Mouse (Mus musculus) liver, adult 2 months (tissue): ENCODE measurements around the gene Dnaaf3.

Experiments
- CTCF ChIP-seq: fragments of 200-500 bp; IDR thresholded peaks from 2 replicates; pipeline ENCODE4 v1.5.1; 2011; ENCODE audit warnings: low read depth, low read length, control low read depth
- POLR2A ChIP-seq: fragments of 200-500 bp; IDR thresholded peaks from 2 replicates; pipeline ENCODE4 v1.6.1; 2011; ENCODE audit warnings: low read length, control low read depth; ENCODE audit not compliant: insufficient read depth; ENCODE audit errors: extremely low read depth

- TF ChIP-seq POLR2A: no peak
- no peak for TF ChIP-seq CTCF
Observed at GRCm38 (mm10) chr7:4532005-4532729, at the start of gene Dnaaf3.
